Mouse (Mus musculus) gastrocnemius, adult 2 months (tissue): ENCODE results near the gene Gm28308. TPM values are rescaled to one million over a fixed set of nuclear protein-coding genes. Genes with fewer than 3 reads are reported as not detected.
A peak's percentile ranks its signal among the peaks of the same experiment; 100 is the strongest.

Experiments used
- DNase-seq: peaks from one replicate; pipeline ENCODE4 v3.0.0; 2022
- H3K27ac ChIP-seq: fragments of 200-600 bp; 2 replicates; pipeline ENCODE4 v1.8.1; 2022; ENCODE audit warnings: mild to moderate bottlenecking
- H3K4me3 ChIP-seq: fragments of 200-600 bp; 2 replicates; pipeline ENCODE4 v1.8.1; 2022; ENCODE audit warnings: mild to moderate bottlenecking, moderate library complexity
- CTCF ChIP-seq: fragments of 200-600 bp; IDR thresholded peaks from 2 replicates; pipeline ENCODE4 v1.8.1; 2022; ENCODE audit warnings: antibody characterized with exemption, mild to moderate bottlenecking, moderate library complexity
- intact Hi-C: fragments of 180-260 bp; cut with DNase I; formaldehyde crosslinking; loops from one replicate; pipeline ENCODE4 v1.15.1; 2025
- total RNA-seq, 2 experiments: library from RNA; stranded (reverse); gene quantifications; 2 replicates each; pipeline ENCODE4 v1.2.3; 2021

Gm28308 gene
- total RNA-seq, 2 experiments from 2014 or later, result 0.82 TPM; not detected in 1

GRCm38 (mm10) chr6:52178918-52179665 lies 34.0 kb downstream of the Gm28308 start:
- no peak for DNase-seq
- H3K27ac ChIP-seq, result peak overlapping the region; percentile 56; the same call in 1 of the 2 replicates
- no peak for TF ChIP-seq CTCF
- H3K4me3 ChIP-seq, result peak overlapping the region; percentile 48
- intact Hi-C loops, result no loop called here

- no peak for DNase-seq
- intact Hi-C loops, result no loop called here
- TF ChIP-seq CTCF, result no peak
- H3K27ac ChIP-seq, result no peak overlapping the region; the same call in 1 of the 2 replicates
- H3K4me3 ChIP-seq, result 0 out of 2 replicates have a peak overlapping the region, but pooled peaks have one; percentile 72
Measured at GRCm38 (mm10) chr6:52177806-52178205, 35.3 kb downstream of the Gm28308 start.

- no peak for DNase-seq
- peak within 1 kb of the TSS; percentile 72 for H3K4me3 ChIP-seq
- peak within 1 kb of the TSS; percentile 71 for H3K27ac ChIP-seq
- intact Hi-C loops, result no loop called here
- no peak for TF ChIP-seq CTCF
Measured at GRCm38 (mm10) chr6:52177061-52177735, 35.9 kb downstream of the Gm28308 start, which contains the start of gene 5730596B20Rik. 5730596B20Rik (plus strand) TSS chr6:52177498.

- DNase-seq, result no peak
- peak overlapping the region; percentile 72 for H3K4me3 ChIP-seq
- intact Hi-C loops, result no loop called here
- no peak for TF ChIP-seq CTCF
- H3K27ac ChIP-seq, result peak overlapping the region; percentile 71
Measured at GRCm38 (mm10) chr6:52176391-52176790, 36.7 kb downstream of the Gm28308 start.

GRCm38 (mm10) chr6:52175864-52176263 lies 37.3 kb downstream of the Gm28308 start:
- peak overlapping the region; percentile 71 for H3K27ac ChIP-seq
- TF ChIP-seq CTCF, result no peak
- peak overlapping the region; percentile 72 for H3K4me3 ChIP-seq
- DNase-seq, result peak; percentile 55
- intact Hi-C loops, result no loop called here

GRCm38 (mm10) chr6:52174968-52175751 lies 38.0 kb downstream of the Gm28308 start:
- intact Hi-C loops, result no loop called here
- Histone ChIP-seq H3K4me3 (peak overlapping the region; percentile 72), H3K27ac (peak overlapping the region; percentile 71)
- TF ChIP-seq CTCF, result no peak
- peak; percentile 29 for DNase-seq

GRCm38 (mm10) chr6:52173648-52174047 lies 39.5 kb downstream of the Gm28308 start:
- no peak overlapping the region for H3K4me3 ChIP-seq
- intact Hi-C loops, result no loop called here
- TF ChIP-seq CTCF, result no peak
- H3K27ac ChIP-seq, result no peak overlapping the region
- no peak for DNase-seq

GRCm38 (mm10) chr6:52172501-52172900 lies 40.6 kb downstream of the Gm28308 start:
- H3K4me3 ChIP-seq, result peak overlapping the region; percentile 71
- H3K27ac ChIP-seq, result peak overlapping the region; percentile 75
- TF ChIP-seq CTCF, result no peak
- peak; percentile 90 for DNase-seq
- intact Hi-C loops, result no loop called here

GRCm38 (mm10) chr6:52171938-52172337 lies 41.2 kb downstream of the Gm28308 start:
- intact Hi-C loops, result no loop called here
- peak overlapping the region; percentile 75; the same call in 1 of the 2 replicates for H3K27ac ChIP-seq
- TF ChIP-seq CTCF, result no peak
- no peak for DNase-seq
- peak overlapping the region; percentile 71 for H3K4me3 ChIP-seq

GRCm38 (mm10) chr6:52171331-52171730 lies 41.8 kb downstream of the Gm28308 start:
- TF ChIP-seq CTCF, result no peak
- intact Hi-C loops, result no loop called here
- H3K4me3 ChIP-seq, result no peak overlapping the region
- peak overlapping the region; percentile 41; the same call in 1 of the 2 replicates for H3K27ac ChIP-seq
- no peak for DNase-seq

GRCm38 (mm10) chr6:52170898-52171223 lies 42.3 kb downstream of the Gm28308 start:
- peak overlapping the region; percentile 36; the same call in 1 of the 2 replicates for H3K4me3 ChIP-seq
- intact Hi-C loops, result no loop called here

GRCm38 (mm10) chr6:52170166-52170897 lies 42.8 kb downstream of the Gm28308 start:
- TF ChIP-seq CTCF, result no peak
- DNase-seq, result no peak
- intact Hi-C loops, result no loop called here
- Histone ChIP-seq H3K27ac (peak overlapping the region; percentile 41), H3K4me3 (peak overlapping the region; percentile 36)

More at GRCm38 (mm10) chr6:52170898-52171223, 42.3 kb downstream of the Gm28308 start:
- TF ChIP-seq CTCF, result no peak
- no peak for DNase-seq
- peak overlapping the region; percentile 41 for H3K27ac ChIP-seq
